Mouse (Mus musculus) hindbrain, embryonic 15.5 days (tissue): ENCODE measurements around the gene Sik3. TPM values are rescaled to one million over a fixed set of nuclear protein-coding genes. Genes with fewer than 3 reads are reported as not detected.

Experiments
- ATAC-seq: fragments of 200-750 bp; cut with Nextera tagmentation; 2 replicates; pipeline ENCODE4 v1.8.0; 2017; ENCODE audit warnings: low read depth, moderate number of reproducible peaks, moderate TSS enrichment; ENCODE audit not compliant: low FRiP score
- H3K27ac ChIP-seq: fragments of 300-500 bp; sonication (generic); replicated peaks from 2 replicates; pipeline ENCODE4 v1.5.1; 2015; ENCODE audit warnings: mild to moderate bottlenecking, inconsistent platforms
- H3K27me3 ChIP-seq: fragments of 300-500 bp; sonication (generic); 2 replicates; pipeline ENCODE4 v1.6.1; 2015; ENCODE audit warnings: control low read depth, inconsistent platforms
- H3K36me3 ChIP-seq: fragments of 300-500 bp; sonication (generic); 2 replicates; pipeline ENCODE4 v1.6.1; 2015; ENCODE audit warnings: control low read depth, inconsistent platforms
- H3K4me1 ChIP-seq: fragments of 300-500 bp; sonication (generic); replicated peaks from 2 replicates; pipeline ENCODE4 v1.6.1; 2015; ENCODE audit warnings: control low read depth, inconsistent platforms
- H3K4me2 ChIP-seq: fragments of 300-500 bp; sonication (generic); 2 replicates; pipeline ENCODE4 v1.6.1; 2015; ENCODE audit warnings: moderate library complexity, mild to moderate bottlenecking, inconsistent platforms
- H3K4me3 ChIP-seq: fragments of 300-500 bp; sonication (generic); 2 replicates; pipeline ENCODE4 v1.5.1; 2015; ENCODE audit warnings: mild to moderate bottlenecking, inconsistent platforms
- H3K9ac ChIP-seq: fragments of 300-500 bp; sonication (generic); 2 replicates; pipeline ENCODE4 v1.6.1; 2015; ENCODE audit warnings: inconsistent platforms
- H3K9me3 ChIP-seq: fragments of 300-500 bp; sonication (generic); 2 replicates; pipeline ENCODE4 v1.6.1; 2016; ENCODE audit warnings: control low read depth, inconsistent platforms
- WGBS: fragments of 180-500 bp; shearing (Covaris S2); methylation state at CpG from one replicate; pipeline ENCODE4 v1.1.7; 2015; 5-methylcytosine and 5-hydroxymethylcytosine counted together
- polyA plus RNA-seq: library from polyadenylated mRNA; unstranded; fragments of >200 nt; fragmentation: Nextera tagmentation; extraction: Ambion mirVana; gene quantifications from 2 replicates; pipeline ENCODE4 v1.2.1, GENCODE M21; 2015

Sik3 gene
- polyA plus RNA-seq, 1 experiment from 2014 or later, result 12.6 TPM

- no peak for ATAC-seq
- Histone ChIP-seq H3K4me3 (no peak overlapping the region), H3K9ac (no peak overlapping the region), H3K9me3 (no peaks in the 10 kb centered on the region), H3K4me1 (peaks cover 21% of the 10 kb centered on the region), H3K27me3 (no peaks in the 10 kb centered on the region), H3K27ac (no peak overlapping the region), H3K36me3 (no peaks in the 10 kb centered on the region), H3K4me2 (no peak overlapping the region)
- WGBS, result 69% methylated on average over 4 of the region's 4 CpGs
These were observed 54.1 kb downstream of the Sik3 start for GRCm38 (mm10) chr9:46066711-46067110.

GRCm38 (mm10) chr9:46067691-46068090 is 55.1 kb downstream of the Sik3 start:
- no peaks in the 10 kb centered on the region for H3K27me3 ChIP-seq
- H3K9me3 ChIP-seq, result no peaks in the 10 kb centered on the region
- no peak overlapping the region for H3K27ac ChIP-seq
- no peak overlapping the region for H3K9ac ChIP-seq
- no peak overlapping the region for H3K4me2 ChIP-seq
- ATAC-seq, result no peak
- H3K36me3 ChIP-seq, result no peaks in the 10 kb centered on the region
- H3K4me3 ChIP-seq, result no peak overlapping the region
- peaks cover 21% of the 10 kb centered on the region for H3K4me1 ChIP-seq
- WGBS, result 75% methylated on average over 7 of the region's 7 CpGs

DNA sequence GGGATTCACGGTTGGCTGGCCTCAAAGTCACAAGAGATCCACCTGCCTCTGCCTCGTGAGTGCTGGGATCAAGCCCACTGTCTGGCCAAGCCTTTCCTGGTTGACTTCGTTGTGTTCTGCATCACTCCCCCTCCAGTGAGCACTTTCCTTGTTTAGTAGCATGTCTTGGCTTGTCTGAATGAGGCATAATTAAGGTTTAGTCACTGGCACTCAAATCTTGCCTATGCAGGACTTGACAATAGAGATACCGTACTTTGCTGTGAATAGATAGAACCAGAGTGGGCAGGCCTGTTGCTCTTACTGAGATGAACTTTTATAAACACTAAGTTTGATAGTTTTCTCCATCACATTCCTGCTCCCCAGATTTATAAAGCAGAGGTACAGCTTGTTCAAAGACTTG is 56.4 kb downstream of the Sik3 start:
- H3K9me3 ChIP-seq, result no peaks in the 10 kb centered on the region
- H3K9ac ChIP-seq, result no peak overlapping the region
- H3K4me3 ChIP-seq, result no peak overlapping the region
- no peaks in the 10 kb centered on the region for H3K36me3 ChIP-seq
- no peak for ATAC-seq
- WGBS, result 85% methylated on average over 4 of the region's 4 CpGs
- no peaks in the 10 kb centered on the region for H3K27me3 ChIP-seq
- no peak overlapping the region for H3K27ac ChIP-seq
- no peak overlapping the region for H3K4me2 ChIP-seq
- peaks cover 21% of the 10 kb centered on the region for H3K4me1 ChIP-seq

DNA sequence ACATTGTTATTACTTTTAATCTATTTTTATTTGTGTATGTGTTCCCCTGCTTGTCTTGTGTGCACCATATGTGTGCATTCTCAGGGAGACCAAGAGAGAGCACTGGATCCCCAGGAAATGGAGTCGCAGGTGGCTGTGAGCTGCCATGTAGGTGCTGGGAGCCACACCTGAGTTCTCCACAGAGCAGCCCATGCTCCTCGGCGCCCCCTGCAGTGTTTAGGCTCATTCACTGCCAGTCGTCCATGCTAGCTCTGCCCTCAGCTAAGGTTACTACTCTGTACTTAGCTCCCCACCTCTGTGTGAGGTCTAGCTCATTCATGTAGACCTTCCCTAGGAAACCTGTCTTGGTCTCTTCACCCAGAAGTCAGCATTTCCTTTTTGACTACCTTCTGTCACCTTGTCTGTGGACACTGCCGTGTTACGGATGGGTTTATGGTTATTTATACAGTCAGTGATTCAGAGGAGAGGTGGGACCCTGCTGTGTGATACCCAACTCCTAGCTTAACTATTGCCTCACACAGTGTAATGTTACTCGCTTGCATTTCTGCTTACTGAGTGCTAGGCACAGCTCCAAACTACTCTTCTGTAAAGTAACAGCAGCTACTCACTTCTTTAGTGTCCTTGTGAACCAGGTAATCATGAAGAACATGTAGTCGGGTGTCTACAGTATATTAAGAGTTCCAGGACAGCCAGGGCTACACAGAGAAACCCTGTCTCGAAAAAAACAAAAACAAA is 59.6 kb downstream of the Sik3 start:
- H3K27me3 ChIP-seq, result no peaks in the 10 kb centered on the region
- H3K4me1 ChIP-seq, result peaks cover 21% of the 10 kb centered on the region
- H3K4me2 ChIP-seq, result no peak overlapping the region
- WGBS, result 73% methylated on average over 9 of the region's 9 CpGs
- H3K4me3 ChIP-seq, result no peak overlapping the region
- no peaks in the 10 kb centered on the region for H3K36me3 ChIP-seq
- no peak overlapping the region for H3K9ac ChIP-seq
- H3K9me3 ChIP-seq, result no peaks in the 10 kb centered on the region
- no peak overlapping the region for H3K27ac ChIP-seq
- ATAC-seq, result no peak

DNA sequence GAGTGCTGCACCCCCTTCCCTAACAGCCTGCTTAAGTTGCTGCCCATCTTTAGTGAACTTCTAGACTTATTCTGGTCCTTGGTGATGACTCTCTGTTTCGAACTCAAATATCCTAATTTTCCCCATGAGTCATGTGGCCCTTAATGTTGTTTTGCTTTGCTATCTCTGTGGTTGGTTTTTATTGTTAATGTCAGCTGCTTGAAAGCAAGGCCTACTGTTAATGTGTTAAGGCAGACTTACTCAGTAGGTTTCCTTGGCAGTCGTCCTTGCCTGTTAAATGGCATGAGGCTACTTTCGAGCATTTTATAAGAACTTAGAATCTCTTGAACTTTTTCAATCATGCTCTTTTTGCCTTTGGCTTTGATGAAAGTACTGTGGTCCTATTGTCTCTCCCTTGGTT is 60.8 kb downstream of the Sik3 start:
- Histone ChIP-seq H3K9ac (no peak overlapping the region), H3K9me3 (no peaks in the 10 kb centered on the region), H3K4me2 (no peak overlapping the region), H3K36me3 (no peaks in the 10 kb centered on the region), H3K27me3 (no peaks in the 10 kb centered on the region), H3K4me3 (no peak overlapping the region), H3K27ac (no peak overlapping the region), H3K4me1 (peaks cover 16% of the 10 kb centered on the region)
- 75% methylated on average over 3 of the region's 3 CpGs for WGBS
- no peak for ATAC-seq

- H3K4me3 ChIP-seq, result no peak overlapping the region
- H3K36me3 ChIP-seq, result no peaks in the 10 kb centered on the region
- WGBS, result 72% methylated on average over 2 of the region's 2 CpGs
- ATAC-seq, result no peak
- no peaks in the 10 kb centered on the region for H3K27me3 ChIP-seq
- no peaks in the 10 kb centered on the region for H3K9me3 ChIP-seq
- H3K4me2 ChIP-seq, result no peak overlapping the region
- H3K27ac ChIP-seq, result no peak overlapping the region
- peaks cover 6% of the 10 kb centered on the region for H3K4me1 ChIP-seq
- H3K9ac ChIP-seq, result no peak overlapping the region
These were observed 63.0 kb downstream of the Sik3 start for GRCm38 (mm10) chr9:46075578-46075977.

GRCm38 (mm10) chr9:46082381-46082821 is 69.8 kb downstream of the Sik3 start:
- WGBS, result 64% methylated on average over 6 of the region's 6 CpGs
- no peak overlapping the region for H3K27ac ChIP-seq

DNA sequence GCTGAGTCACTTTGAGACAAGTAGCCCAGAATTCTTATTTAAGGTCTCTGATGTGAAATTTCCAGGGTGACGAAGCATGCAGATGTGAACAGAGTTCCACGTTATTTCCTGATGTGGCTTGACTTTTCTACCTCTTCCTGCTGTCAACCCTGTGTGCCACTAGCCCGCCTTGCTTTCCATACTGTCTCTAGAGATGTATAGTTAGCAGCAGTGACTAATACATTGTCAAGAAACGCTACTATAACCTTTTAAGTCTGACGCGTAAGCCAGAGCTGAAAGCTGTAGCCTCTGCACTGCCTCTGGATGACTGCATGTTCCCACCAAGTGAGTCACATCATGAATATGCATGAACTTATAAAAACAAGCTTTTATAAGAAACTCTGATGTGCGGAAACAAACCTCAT is 70.9 kb downstream of the Sik3 start:
- Histone ChIP-seq H3K9me3 (no peaks in the 10 kb centered on the region), H3K27me3 (no peaks in the 10 kb centered on the region), H3K9ac (no peak overlapping the region), H3K4me2 (no peak overlapping the region), H3K27ac (no peak overlapping the region), H3K36me3 (no peaks in the 10 kb centered on the region), H3K4me3 (no peak overlapping the region), H3K4me1 (peaks cover 14% of the 10 kb centered on the region; the same call in 1 of the 2 replicates)
- ATAC-seq, result no peak
- WGBS, result 67% methylated on average over 7 of the region's 7 CpGs

More at GRCm38 (mm10) chr9:46082381-46082821, 69.8 kb downstream of the Sik3 start:
- ATAC-seq, result no peak
- Histone ChIP-seq H3K27me3 (no peaks in the 10 kb centered on the region), H3K4me3 (no peak overlapping the region), H3K9me3 (no peaks in the 10 kb centered on the region), H3K4me2 (no peak overlapping the region), H3K36me3 (no peaks in the 10 kb centered on the region), H3K9ac (no peak overlapping the region), H3K4me1 (peaks cover 14% of the 10 kb centered on the region; the same call in 1 of the 2 replicates)

- H3K9me3 ChIP-seq, result no peaks in the 10 kb centered on the region
- H3K4me2 ChIP-seq, result no peak overlapping the region
- no peak overlapping the region for H3K4me3 ChIP-seq
- no peak overlapping the region for H3K9ac ChIP-seq
- H3K27ac ChIP-seq, result no peak overlapping the region
- peaks cover 14% of the 10 kb centered on the region; the same call in 1 of the 2 replicates for H3K4me1 ChIP-seq
- WGBS, result 62% methylated on average over 7 of the region's 7 CpGs
- ATAC-seq, result no peak
- no peaks in the 10 kb centered on the region for H3K27me3 ChIP-seq
- no peaks in the 10 kb centered on the region for H3K36me3 ChIP-seq
These were observed 73.3 kb downstream of the Sik3 start for GRCm38 (mm10) chr9:46085898-46086297.

GRCm38 (mm10) chr9:46086826-46087225 is 74.2 kb downstream of the Sik3 start:
- H3K9me3 ChIP-seq, result no peaks in the 10 kb centered on the region
- no peak overlapping the region for H3K27ac ChIP-seq
- WGBS, result 81% methylated on average over 3 of the region's 3 CpGs
- no peak overlapping the region for H3K4me2 ChIP-seq
- no peak overlapping the region for H3K4me3 ChIP-seq
- H3K4me1 ChIP-seq, result peaks cover 14% of the 10 kb centered on the region; the same call in 1 of the 2 replicates
- H3K27me3 ChIP-seq, result no peaks in the 10 kb centered on the region
- no peak for ATAC-seq
- H3K36me3 ChIP-seq, result no peaks in the 10 kb centered on the region
- H3K9ac ChIP-seq, result no peak overlapping the region

DNA sequence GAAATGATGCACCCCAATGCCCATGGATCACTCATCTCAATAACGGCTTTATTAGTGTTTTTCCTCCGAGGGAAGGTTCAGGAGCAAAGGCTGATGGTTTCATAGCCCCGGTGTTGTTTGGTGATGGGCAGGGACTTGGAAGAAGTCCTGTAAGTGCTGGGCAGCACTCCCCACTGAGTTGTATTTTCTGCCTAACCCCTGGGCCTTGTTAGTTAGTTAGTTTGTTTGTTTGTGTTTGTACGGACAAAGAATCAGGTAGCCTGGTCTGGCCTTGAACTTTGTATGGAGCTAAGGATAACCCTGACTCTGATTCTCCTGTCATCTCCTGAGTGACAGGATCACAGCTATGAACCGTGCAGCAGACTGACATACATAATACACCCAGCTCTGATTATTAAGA is 74.8 kb downstream of the Sik3 start:
- Histone ChIP-seq H3K36me3 (no peaks in the 10 kb centered on the region), H3K27ac (no peak overlapping the region), H3K4me1 (peaks cover 9% of the 10 kb centered on the region; the same call in 1 of the 2 replicates), H3K9ac (no peak overlapping the region), H3K4me3 (no peak overlapping the region), H3K4me2 (no peak overlapping the region), H3K9me3 (no peaks in the 10 kb centered on the region), H3K27me3 (no peaks in the 10 kb centered on the region)
- WGBS, result 75% methylated on average over 5 of the region's 5 CpGs
- ATAC-seq, result no peak

- no peak overlapping the region for H3K27ac ChIP-seq
- no peak for ATAC-seq
- no peaks in the 10 kb centered on the region for H3K27me3 ChIP-seq
- 0 out of 2 replicates have a peak, but pooled peaks cover 4% of the 10 kb centered on the region for H3K4me1 ChIP-seq
- no peaks in the 10 kb centered on the region for H3K9me3 ChIP-seq
- H3K36me3 ChIP-seq, result no peaks in the 10 kb centered on the region
- no peak overlapping the region for H3K9ac ChIP-seq
- no peak overlapping the region for H3K4me3 ChIP-seq
- H3K4me2 ChIP-seq, result no peak overlapping the region
- WGBS, result 91% methylated on average over 10 of the region's 10 CpGs
These were observed 76.1 kb downstream of the Sik3 start for GRCm38 (mm10) chr9:46088722-46089121.

GRCm38 (mm10) chr9:46090066-46090465 is 77.4 kb downstream of the Sik3 start:
- no peaks in the 10 kb centered on the region for H3K27me3 ChIP-seq
- no peak overlapping the region for H3K4me2 ChIP-seq
- no peak for ATAC-seq
- no peaks in the 10 kb centered on the region for H3K36me3 ChIP-seq
- no peak overlapping the region for H3K4me3 ChIP-seq
- 0 out of 2 replicates have a peak, but pooled peaks cover 4% of the 10 kb centered on the region for H3K4me1 ChIP-seq
- H3K27ac ChIP-seq, result no peak overlapping the region
- H3K9ac ChIP-seq, result no peak overlapping the region
- WGBS, result 52% methylated on average over 4 of the region's 4 CpGs
- H3K9me3 ChIP-seq, result no peaks in the 10 kb centered on the region
